Mouse (Mus musculus) kidney, embryonic 14.5 days (tissue): ENCODE results near the gene Frem2. TPM values are rescaled to one million over a fixed set of nuclear protein-coding genes. Genes with fewer than 3 reads are reported as not detected.

Experiments used
- ATAC-seq: fragments of 200-750 bp; cut with Nextera tagmentation; 2 replicates; pipeline ENCODE4 v1.8.0; 2017; ENCODE audit warnings: moderate number of reproducible peaks, mild to moderate bottlenecking, moderate TSS enrichment, moderate library complexity; ENCODE audit not compliant: low FRiP score, low TSS enrichment
- H3K27ac ChIP-seq: fragments of 300-500 bp; sonication (generic); 2 replicates; pipeline ENCODE4 v1.5.1; 2014; ENCODE audit warnings: low read depth, mild to moderate bottlenecking, low read length, moderate library complexity, mixed read lengths
- H3K27me3 ChIP-seq: fragments of 300-500 bp; sonication (generic); 2 replicates; pipeline ENCODE4 v1.6.1; 2014; ENCODE audit warnings: mild to moderate bottlenecking, low read length; ENCODE audit not compliant: control insufficient read depth, insufficient read depth
- H3K36me3 ChIP-seq: fragments of 300-500 bp; sonication (generic); 2 replicates; pipeline ENCODE4 v1.6.1; 2014; ENCODE audit warnings: low read length, mixed read lengths; ENCODE audit not compliant: control insufficient read depth, insufficient read depth
- H3K4me1 ChIP-seq: fragments of 300-500 bp; sonication (generic); 2 replicates; pipeline ENCODE4 v1.6.1; 2014; ENCODE audit warnings: low read length, mixed read lengths; ENCODE audit not compliant: control insufficient read depth, insufficient read depth
- H3K4me2 ChIP-seq: fragments of 300-500 bp; sonication (generic); replicated peaks from 2 replicates; pipeline ENCODE4 v1.6.1; 2014; ENCODE audit warnings: low read depth, mild to moderate bottlenecking, low read length
- H3K4me3 ChIP-seq: fragments of 300-500 bp; sonication (generic); 2 replicates; pipeline ENCODE4 v1.5.1; 2014; ENCODE audit warnings: mild to moderate bottlenecking, low read length
- H3K9ac ChIP-seq: fragments of 300-500 bp; sonication (generic); 2 replicates; pipeline ENCODE4 v1.6.1; 2014; ENCODE audit warnings: low read depth, mild to moderate bottlenecking, low read length, moderate library complexity
- H3K9me3 ChIP-seq: fragments of 300-500 bp; sonication (generic); 2 replicates; pipeline ENCODE4 v1.6.1; 2016; ENCODE audit warnings: low read length; ENCODE audit not compliant: control insufficient read depth
- WGBS: fragments of 180-500 bp; shearing (Covaris S2); extraction: QIAGEN DNeasy Blood & Tissue Kit; methylation state at CpG from one replicate; pipeline ENCODE4 v1.1.7; 2014; 5-methylcytosine and 5-hydroxymethylcytosine counted together
- polyA plus RNA-seq: library from polyadenylated mRNA; unstranded; fragments of >200 nt; fragmentation: Nextera tagmentation; extraction: Ambion mirVana; gene quantifications from 2 replicates; pipeline ENCODE4 v1.2.1, GENCODE M21; 2014

Frem2 gene
- polyA plus RNA-seq, 1 experiment from 2014 or later, result 27.0 TPM

DNA sequence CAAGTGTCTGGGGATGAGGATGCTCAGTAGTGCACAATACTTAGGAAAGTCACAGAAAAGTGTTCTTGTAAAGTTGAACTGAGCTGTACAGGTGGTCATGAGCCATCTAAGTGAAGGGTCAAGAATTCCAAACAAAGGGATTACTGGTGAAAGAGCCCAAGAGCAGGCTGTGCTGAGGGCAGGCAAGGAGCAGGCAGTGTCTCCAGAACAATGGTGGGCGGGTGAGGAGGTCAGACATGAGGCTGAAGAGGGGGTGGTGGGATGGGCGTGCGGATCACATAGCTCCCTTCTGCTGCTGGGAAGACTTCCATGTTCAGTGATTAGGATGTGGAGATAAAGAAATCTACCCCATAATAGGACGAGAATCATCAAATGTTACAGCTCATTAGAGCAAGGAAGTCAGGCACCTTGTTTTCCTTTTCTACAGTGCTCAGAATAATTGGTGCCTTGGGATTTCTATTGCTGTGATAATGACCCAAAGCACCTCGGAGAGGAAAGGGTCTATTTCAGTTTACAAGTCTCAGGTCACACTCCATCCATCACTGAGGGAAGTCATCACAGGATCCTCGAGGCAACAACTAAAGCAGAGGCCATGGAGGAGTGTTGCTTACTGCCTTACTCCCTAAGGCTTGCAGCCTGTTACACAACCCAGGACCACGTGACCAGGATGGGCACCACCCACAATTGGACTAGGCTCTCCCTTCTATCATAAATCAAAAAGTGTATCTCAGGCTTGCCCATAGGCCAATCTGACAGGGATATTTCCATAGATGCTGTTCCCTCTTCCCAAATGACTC is 80.6 kb downstream of the Frem2 start:
- Histone ChIP-seq H3K9me3 (no peaks in the 10 kb centered on the region), H3K4me2 (no peak overlapping the region), H3K36me3 (no peaks in the 10 kb centered on the region), H3K4me3 (no peak overlapping the region), H3K27me3 (no peaks in the 10 kb centered on the region), H3K4me1 (peaks cover 7% of the 10 kb centered on the region), H3K27ac (peak overlapping the region; percentile 51; the same call in 1 of the 2 replicates), H3K9ac (no peak overlapping the region)
- WGBS, result 19% methylated on average over 7 of the region's 7 CpGs
- ATAC-seq, result peak; percentile 75

- Histone ChIP-seq H3K4me2 (no peak overlapping the region), H3K4me1 (peaks cover 7% of the 10 kb centered on the region), H3K36me3 (no peaks in the 10 kb centered on the region), H3K27me3 (no peaks in the 10 kb centered on the region), H3K4me3 (no peak overlapping the region), H3K9ac (no peak overlapping the region), H3K9me3 (no peaks in the 10 kb centered on the region), H3K27ac (no peak overlapping the region)
- 44% methylated on average over 9 of the region's 9 CpGs for WGBS
- no peak for ATAC-seq
Measured at GRCm38 (mm10) chr3:53574123-53574522, 83.0 kb downstream of the Frem2 start.

GRCm38 (mm10) chr3:53571663-53572062 is 85.5 kb downstream of the Frem2 start:
- H3K4me1 ChIP-seq, result peaks cover 5% of the 10 kb centered on the region
- H3K27ac ChIP-seq, result no peak overlapping the region; the same call in 1 of the 2 replicates
- no peak overlapping the region for H3K4me2 ChIP-seq
- no peak overlapping the region for H3K4me3 ChIP-seq
- H3K36me3 ChIP-seq, result no peaks in the 10 kb centered on the region
- H3K9me3 ChIP-seq, result no peaks in the 10 kb centered on the region
- H3K27me3 ChIP-seq, result no peaks in the 10 kb centered on the region
- ATAC-seq, result peak; percentile 60
- 38% methylated on average over 6 of the region's 6 CpGs for WGBS
- no peak overlapping the region for H3K9ac ChIP-seq

GRCm38 (mm10) chr3:53564521-53564920 is 92.6 kb downstream of the Frem2 start:
- Histone ChIP-seq H3K4me3 (no peak overlapping the region), H3K27me3 (no peaks in the 10 kb centered on the region), H3K27ac (0 out of 2 replicates have a peak overlapping the region, but pooled peaks have one; percentile 24), H3K9me3 (no peaks in the 10 kb centered on the region), H3K9ac (no peak overlapping the region), H3K4me2 (no peak overlapping the region), H3K4me1 (peaks cover 12% of the 10 kb centered on the region; the same call in 1 of the 2 replicates), H3K36me3 (no peaks in the 10 kb centered on the region; the same call in 1 of the 2 replicates)
- peak; percentile 69 for ATAC-seq
- WGBS, result 35% methylated on average over 7 of the region's 7 CpGs

GRCm38 (mm10) chr3:53563746-53564145 is 93.4 kb downstream of the Frem2 start:
- H3K4me1 ChIP-seq, result peaks cover 16% of the 10 kb centered on the region; the same call in 1 of the 2 replicates
- no peak overlapping the region for H3K4me3 ChIP-seq
- ATAC-seq, result no peak
- H3K9ac ChIP-seq, result no peak overlapping the region
- H3K27me3 ChIP-seq, result no peaks in the 10 kb centered on the region
- no peaks in the 10 kb centered on the region; the same call in 1 of the 2 replicates for H3K36me3 ChIP-seq
- 46% methylated on average over 7 of the region's 7 CpGs for WGBS
- no peak overlapping the region for H3K4me2 ChIP-seq
- no peaks in the 10 kb centered on the region for H3K9me3 ChIP-seq
- no peak overlapping the region for H3K27ac ChIP-seq

GRCm38 (mm10) chr3:53561813-53562212 is 95.3 kb downstream of the Frem2 start:
- no peak overlapping the region for H3K4me3 ChIP-seq
- H3K9me3 ChIP-seq, result no peaks in the 10 kb centered on the region
- H3K36me3 ChIP-seq, result no peaks in the 10 kb centered on the region; the same call in 1 of the 2 replicates
- H3K9ac ChIP-seq, result no peak overlapping the region
- H3K27me3 ChIP-seq, result no peaks in the 10 kb centered on the region
- no peak for ATAC-seq
- WGBS, result 80% methylated on average over 7 of the region's 7 CpGs
- no peak overlapping the region for H3K27ac ChIP-seq
- peaks cover 22% of the 10 kb centered on the region; the same call in 1 of the 2 replicates for H3K4me1 ChIP-seq
- H3K4me2 ChIP-seq, result no peak overlapping the region

DNA sequence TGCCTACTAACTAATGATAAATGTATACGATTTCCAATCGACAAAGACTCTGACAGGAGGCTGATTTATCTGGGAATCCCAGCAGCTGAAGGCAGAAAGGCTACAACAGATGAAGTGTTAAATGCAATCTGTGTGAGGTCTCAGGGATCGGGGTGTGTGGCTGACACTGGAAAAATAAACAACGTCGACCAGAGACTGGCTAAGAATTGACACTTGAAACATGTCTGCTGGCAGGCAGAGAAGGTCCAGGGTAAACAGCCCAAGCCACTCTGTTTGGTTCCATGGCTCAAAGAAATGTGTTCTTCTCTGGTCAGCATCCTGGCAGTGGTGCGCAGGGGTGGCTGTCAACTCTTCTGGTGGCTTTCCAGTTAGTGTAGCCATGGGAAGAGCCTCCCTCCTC is 98.1 kb downstream of the Frem2 start:
- 12% methylated on average over 6 of the region's 6 CpGs for WGBS

DNA sequence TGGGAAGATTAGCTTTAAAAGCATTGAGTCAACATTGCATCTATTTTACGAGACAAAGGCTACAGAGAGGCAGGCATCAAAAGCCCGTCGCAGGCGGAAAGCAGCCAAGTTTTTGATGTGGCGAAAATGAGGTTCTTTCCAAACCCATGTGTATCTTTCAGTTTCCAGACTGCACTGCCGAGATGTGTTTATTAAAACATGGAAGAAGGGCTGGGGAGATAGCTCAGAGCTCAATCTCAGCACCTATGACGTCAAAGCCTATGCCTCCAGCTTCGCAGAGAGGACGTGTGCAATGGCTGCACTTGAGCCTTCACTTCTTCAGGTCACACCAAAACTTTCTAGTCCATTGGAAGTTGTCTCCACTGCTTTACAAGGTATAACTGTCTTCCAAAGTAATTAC is 98.9 kb downstream of the Frem2 start:
- Histone ChIP-seq H3K4me1 (peaks cover 10% of the 10 kb centered on the region; the same call in 1 of the 2 replicates), H3K27ac (no peak overlapping the region), H3K36me3 (no peaks in the 10 kb centered on the region; the same call in 1 of the 2 replicates), H3K9me3 (no peaks in the 10 kb centered on the region), H3K4me3 (no peak overlapping the region), H3K27me3 (no peaks in the 10 kb centered on the region), H3K4me2 (no peak overlapping the region), H3K9ac (no peak overlapping the region)
- ATAC-seq, result no peak
- 80% methylated on average over 9 of the region's 9 CpGs for WGBS

More for the DNA sequence above, 98.1 kb downstream of the Frem2 start:
- no peak overlapping the region for H3K4me3 ChIP-seq
- no peaks in the 10 kb centered on the region for H3K27me3 ChIP-seq
- no peaks in the 10 kb centered on the region for H3K9me3 ChIP-seq
- H3K4me1 ChIP-seq, result peaks cover 13% of the 10 kb centered on the region; the same call in 1 of the 2 replicates
- no peak overlapping the region for H3K4me2 ChIP-seq
- ATAC-seq, result peak; percentile 29; the same call in 1 of the 2 replicates
- no peak overlapping the region for H3K9ac ChIP-seq
- H3K27ac ChIP-seq, result no peak overlapping the region
- H3K36me3 ChIP-seq, result no peaks in the 10 kb centered on the region; the same call in 1 of the 2 replicates
